Mouse (Mus musculus) small intestine, adult 2 months (tissue): Measurements from ENCODE around the gene Ddah1. TPM values are rescaled to one million over a fixed set of nuclear protein-coding genes. Genes with fewer than 3 reads are reported as not detected.

ENCODE experiments used
- H3K27ac ChIP-seq: fragments of 200-500 bp; 2 replicates; pipeline ENCODE4 v1.5.1; 2012; ENCODE audit warnings: low read depth, low read length, control low read depth, inconsistent platforms; ENCODE audit not compliant: insufficient read depth
- H3K27me3 ChIP-seq: fragments of 200-500 bp; 2 replicates; pipeline ENCODE4 v1.6.1; 2012; ENCODE audit warnings: mild to moderate bottlenecking, moderate library complexity, low read length, inconsistent platforms; ENCODE audit not compliant: control insufficient read depth, insufficient read depth
- H3K36me3 ChIP-seq: fragments of 200-500 bp; 2 replicates; pipeline ENCODE4 v1.6.1; 2012; ENCODE audit warnings: mild to moderate bottlenecking, low read length, control low read depth, inconsistent platforms; ENCODE audit not compliant: control insufficient read depth, insufficient read depth
- H3K4me1 ChIP-seq: fragments of 200-500 bp; 2 replicates; pipeline ENCODE4 v1.6.1; 2012; ENCODE audit warnings: low read length, inconsistent platforms, mixed read lengths; ENCODE audit not compliant: control insufficient read depth, insufficient read depth, insufficient read length
- H3K4me3 ChIP-seq: fragments of 200-500 bp; 2 replicates; pipeline ENCODE4 v1.5.1; 2012; ENCODE audit warnings: low read depth, mild to moderate bottlenecking, control low read depth, inconsistent platforms, low read length, moderate library complexity
- CTCF ChIP-seq: fragments of 200-500 bp; IDR thresholded peaks from 2 replicates; pipeline ENCODE4 v1.5.1; 2012; ENCODE audit warnings: low read depth, mild to moderate bottlenecking, control low read depth, inconsistent platforms, low read length, moderate library complexity, mixed read lengths; ENCODE audit not compliant: insufficient replicate concordance, insufficient read length; ENCODE audit errors: extremely low read depth
- POLR2A ChIP-seq: fragments of 200-500 bp; IDR thresholded peaks from 2 replicates; pipeline ENCODE4 v1.6.1; 2012; ENCODE audit warnings: low read depth, mild to moderate bottlenecking, control low read depth, inconsistent platforms, low read length, moderate library complexity
- WGBS: fragments of 180-500 bp; shearing (Covaris S2); methylation state at CpG from one replicate; pipeline ENCODE4 v1.1.7; 2018; 5-methylcytosine and 5-hydroxymethylcytosine counted together
- polyA plus RNA-seq: library from polyadenylated mRNA; depleted of rRNA; stranded (reverse); fragments of >200 nt; gene quantifications from 2 replicates; pipeline ENCODE4 v1.2.3, GENCODE M21; 2012

The Ddah1 gene
- polyA plus RNA-seq, 1 experiment, result 1.7 TPM

GRCm38 (mm10) chr3:145823661-145824060 is 65.2 kb downstream of the Ddah1 start:
- Histone ChIP-seq H3K36me3 (no peaks in the 10 kb centered on the region), H3K27me3 (no peaks in the 10 kb centered on the region), H3K27ac (no peak overlapping the region), H3K4me1 (no peaks in the 10 kb centered on the region), H3K4me3 (no peak overlapping the region)
- 47% methylated on average over 4 of the region's 4 CpGs for WGBS
- TF ChIP-seq POLR2A (no peak), CTCF (no peak)

- no peak overlapping the region for H3K4me3 ChIP-seq
- no peaks in the 10 kb centered on the region for H3K27me3 ChIP-seq
- H3K4me1 ChIP-seq, result no peaks in the 10 kb centered on the region
- H3K36me3 ChIP-seq, result no peaks in the 10 kb centered on the region
- H3K27ac ChIP-seq, result no peak overlapping the region
- WGBS, result 85% methylated on average over 11 of the region's 11 CpGs
- TF ChIP-seq CTCF, result no peak
- no peak for TF ChIP-seq POLR2A
Measured at GRCm38 (mm10) chr3:145825416-145826055, 67.1 kb downstream of the Ddah1 start.

GRCm38 (mm10) chr3:145827191-145828045 is 68.9 kb downstream of the Ddah1 start:
- H3K4me1 ChIP-seq, result no peaks in the 10 kb centered on the region
- no peaks in the 10 kb centered on the region for H3K27me3 ChIP-seq
- H3K36me3 ChIP-seq, result no peaks in the 10 kb centered on the region
- H3K27ac ChIP-seq, result no peak overlapping the region
- 53% methylated on average over 18 of the region's 18 CpGs for WGBS
- no peak overlapping the region for H3K4me3 ChIP-seq
- no peak for TF ChIP-seq POLR2A
- TF ChIP-seq CTCF, result no peak

GRCm38 (mm10) chr3:145828906-145829305 is 70.4 kb downstream of the Ddah1 start:
- 77% methylated on average over 5 of the region's 5 CpGs for WGBS
- no peak overlapping the region for H3K27ac ChIP-seq

GRCm38 (mm10) chr3:145833948-145834538 is 75.6 kb downstream of the Ddah1 start:
- Histone ChIP-seq H3K4me1 (0 out of 2 replicates have a peak, but pooled peaks cover 2% of the 10 kb centered on the region), H3K36me3 (no peaks in the 10 kb centered on the region), H3K27ac (no peak overlapping the region), H3K4me3 (no peak overlapping the region), H3K27me3 (no peaks in the 10 kb centered on the region)
- TF ChIP-seq POLR2A, result no peak
- no peak for TF ChIP-seq CTCF
- 51% methylated on average over 8 of the region's 8 CpGs for WGBS

More at GRCm38 (mm10) chr3:145828906-145829305, 70.4 kb downstream of the Ddah1 start:
- no peaks in the 10 kb centered on the region for H3K36me3 ChIP-seq
- H3K4me1 ChIP-seq, result no peaks in the 10 kb centered on the region
- H3K4me3 ChIP-seq, result no peak overlapping the region
- H3K27me3 ChIP-seq, result no peaks in the 10 kb centered on the region
- TF ChIP-seq CTCF (no peak), POLR2A (no peak)

- H3K4me1 ChIP-seq, result 0 out of 2 replicates have a peak, but pooled peaks cover 2% of the 10 kb centered on the region
- H3K27ac ChIP-seq, result no peak overlapping the region
- no peak overlapping the region for H3K4me3 ChIP-seq
- H3K27me3 ChIP-seq, result no peaks in the 10 kb centered on the region
- no peaks in the 10 kb centered on the region for H3K36me3 ChIP-seq
- TF ChIP-seq CTCF (no peak), POLR2A (no peak)
Measured at GRCm38 (mm10) chr3:145838281-145838680, 79.8 kb downstream of the Ddah1 start.

- WGBS, result 75% methylated on average over 12 of the region's 12 CpGs
- H3K27me3 ChIP-seq, result no peaks in the 10 kb centered on the region
- H3K27ac ChIP-seq, result no peak overlapping the region
- no peak overlapping the region for H3K4me3 ChIP-seq
- TF ChIP-seq POLR2A (no peak), CTCF (no peak)
- H3K4me1 ChIP-seq, result no peaks in the 10 kb centered on the region
- H3K36me3 ChIP-seq, result no peaks in the 10 kb centered on the region
Measured at GRCm38 (mm10) chr3:145841961-145842710, 83.7 kb downstream of the Ddah1 start.
